Mouse (Mus musculus) CH12.LX (cell line): ENCODE data around the gene Gm20388. TPM values are rescaled to one million over a fixed set of nuclear protein-coding genes. Genes with fewer than 3 reads are reported as not detected.

Source experiments
- DNase-seq: peaks from one replicate; pipeline ENCODE4 v3.0.0-alpha.2; 2013; ENCODE audit errors: extremely low read depth
- H3K27ac ChIP-seq: 2 replicates; pipeline ENCODE4 v1.5.1; 2012; ENCODE audit warnings: low read depth, mild to moderate bottlenecking, control low read depth, moderate library complexity; ENCODE audit not compliant: insufficient read depth
- H3K27me3 ChIP-seq: replicated peaks from 2 replicates; pipeline ENCODE3; 2012; ENCODE audit warnings: inconsistent platforms
- H3K36me3 ChIP-seq, 2 experiments: replicated peaks in 1 of 2; 2 replicates each; pipeline versions ENCODE3 to v1.6.1; 2012; ENCODE audit warnings: inconsistent platforms in 1 of 2, low read length in 1 of 2, mild to moderate bottlenecking in 1 of 2, mixed read lengths in 1 of 2, moderate library complexity in 1 of 2; ENCODE audit not compliant: control insufficient read depth in 1 of 2, insufficient read depth in 1 of 2
- H3K4me1 ChIP-seq, 2 experiments: 2 replicates each; pipeline ENCODE4 v1.6.1; 2012; ENCODE audit warnings: inconsistent platforms in 1 of 2, moderate library complexity in 1 of 2; ENCODE audit not compliant: insufficient read depth in 2 of 2, control insufficient read depth in 1 of 2
- H3K4me2 ChIP-seq: 2 replicates; pipeline ENCODE4 v1.6.1; 2012; ENCODE audit warnings: low read depth, mild to moderate bottlenecking, control low read depth; ENCODE audit not compliant: poor library complexity, insufficient read depth, severe bottlenecking
- H3K4me3 ChIP-seq, 3 experiments: fragments of 150-350 bp in 1 of 3; sonication (generic) in 1 of 3; replicated peaks in 1 of 3; 2 replicates each; pipeline versions ENCODE3 to v1.5.1; 2011 to 2012; ENCODE audit warnings: low read depth in 2 of 3, low read length in 2 of 3, mild to moderate bottlenecking in 2 of 3, moderate library complexity in 2 of 3, control low read depth in 1 of 3, improper control_type of control experiment in 1 of 3, inconsistent platforms in 1 of 3, mixed read lengths in 1 of 3; ENCODE audit not compliant: poor library complexity in 1 of 3
- H3K79me2 ChIP-seq: replicated peaks from 2 replicates; pipeline ENCODE4 v1.6.1; 2012; ENCODE audit warnings: mild to moderate bottlenecking, moderate library complexity; ENCODE audit not compliant: control insufficient read depth, poor library complexity, insufficient read depth, severe bottlenecking; ENCODE audit errors: extremely low read depth
- H3K9ac ChIP-seq: 2 replicates; pipeline ENCODE4 v1.6.1; 2012; ENCODE audit warnings: low read depth, mild to moderate bottlenecking, control low read depth, moderate library complexity; ENCODE audit not compliant: insufficient read depth
- H3K9me3 ChIP-seq: replicated peaks from 2 replicates; pipeline ENCODE3; 2012; ENCODE audit warnings: low read length, inconsistent platforms, mixed read lengths
- BHLHE40 ChIP-seq: IDR thresholded peaks from 2 replicates; pipeline ENCODE4 v1.6.1; 2011; ENCODE audit warnings: mild to moderate bottlenecking, low read depth, low read length, improper control_type of control experiment
- CHD1 ChIP-seq: IDR thresholded peaks from 2 replicates; pipeline ENCODE4 v1.6.1; 2012; ENCODE audit warnings: low read depth, low read length, improper control_type of control experiment, inconsistent platforms
- E2F4 ChIP-seq: IDR thresholded peaks from 2 replicates; pipeline ENCODE4 v1.6.1; 2011; ENCODE audit warnings: low read depth, low read length, improper control_type of control experiment; ENCODE audit not compliant: insufficient replicate concordance
- ELF1 ChIP-seq: IDR thresholded peaks from 2 replicates; pipeline ENCODE4 v1.6.1; 2014; ENCODE audit warnings: low read depth, mild to moderate bottlenecking, inconsistent platforms, low read length, improper control_type of control experiment
- EP300 ChIP-seq: IDR thresholded peaks from 2 replicates; pipeline ENCODE4 v1.6.1; 2011; ENCODE audit warnings: low read length, improper control_type of control experiment
- GABPA ChIP-seq: IDR thresholded peaks from 2 replicates; pipeline ENCODE4 v1.6.1; 2012; ENCODE audit warnings: low read depth, low read length, improper control_type of control experiment, inconsistent platforms; ENCODE audit not compliant: insufficient replicate concordance
- IRF4 ChIP-seq: IDR thresholded peaks from 2 replicates; pipeline ENCODE4 v1.6.1; 2014; ENCODE audit warnings: low read depth, mild to moderate bottlenecking, inconsistent platforms, low read length, improper control_type of control experiment
- JUND ChIP-seq: conservative IDR thresholded peaks from 2 replicates; pipeline ENCODE4 v1.6.1; 2011; ENCODE audit warnings: low read depth, low read length, improper control_type of control experiment
- MAX ChIP-seq: IDR thresholded peaks from 2 replicates; pipeline ENCODE4 v1.6.1; 2011; ENCODE audit warnings: low read length, improper control_type of control experiment
- MAZ ChIP-seq: IDR thresholded peaks from 2 replicates; pipeline ENCODE4 v1.6.1; 2012; ENCODE audit warnings: low read depth, mild to moderate bottlenecking, inconsistent platforms, low read length, improper control_type of control experiment, moderate library complexity
- MEF2A ChIP-seq: IDR thresholded peaks from 2 replicates; pipeline ENCODE4 v1.6.1; 2014; ENCODE audit warnings: low read depth, mild to moderate bottlenecking, inconsistent platforms, low read length, improper control_type of control experiment, borderline replicate concordance
- MXI1 ChIP-seq: IDR thresholded peaks from 2 replicates; pipeline ENCODE4 v1.6.1; 2011; ENCODE audit warnings: mild to moderate bottlenecking, low read depth, low read length, improper control_type of control experiment
- MYC ChIP-seq: IDR thresholded peaks from 2 replicates; pipeline ENCODE4 v1.6.1; 2011; ENCODE audit warnings: low read depth, mild to moderate bottlenecking, improper control_type of control experiment, low read length
- PAX5 ChIP-seq: IDR thresholded peaks from 2 replicates; pipeline ENCODE4 v1.6.1; 2012; ENCODE audit warnings: low read length, inconsistent platforms, mixed read lengths
- POLR2A ChIP-seq: IDR thresholded peaks from 2 replicates; pipeline ENCODE4 v1.6.1; 2011; ENCODE audit warnings: low read depth, mild to moderate bottlenecking, improper control_type of control experiment, low read length
- POLR2AphosphoS2 ChIP-seq: IDR thresholded peaks from 2 replicates; pipeline ENCODE4 v1.6.1; 2011; ENCODE audit warnings: low read depth, low read length, improper control_type of control experiment
- SIN3A ChIP-seq: IDR thresholded peaks from 2 replicates; pipeline ENCODE4 v1.6.1; 2012; ENCODE audit warnings: low read length, improper control_type of control experiment, inconsistent platforms
- SMC3 ChIP-seq: IDR thresholded peaks from 2 replicates; pipeline ENCODE4 v1.6.1; 2011; ENCODE audit warnings: low read depth, low read length, improper control_type of control experiment
- TCF12 ChIP-seq: IDR thresholded peaks from 2 replicates; pipeline ENCODE4 v1.6.1; 2014; ENCODE audit warnings: low read depth, mild to moderate bottlenecking, inconsistent platforms, low read length, improper control_type of control experiment
- UBTF ChIP-seq: IDR thresholded peaks from 2 replicates; pipeline ENCODE4 v1.6.1; 2012; ENCODE audit warnings: low read depth, mild to moderate bottlenecking, inconsistent platforms, low read length, improper control_type of control experiment, moderate library complexity
- USF1 ChIP-seq: IDR thresholded peaks from 2 replicates; pipeline ENCODE4 v1.6.1; 2014; ENCODE audit warnings: low read depth, mild to moderate bottlenecking, inconsistent platforms, low read length, improper control_type of control experiment
- ZNF384 ChIP-seq: IDR thresholded peaks from 2 replicates; pipeline ENCODE4 v1.6.1; 2012; ENCODE audit warnings: low read depth, low read length, improper control_type of control experiment, inconsistent platforms
- dilution Hi-C: fragments of 300-500 bp; cut with MboI; formaldehyde crosslinking; loops from 2 replicates; pipeline ENCODE4 v1.14.3; 2020; ENCODE audit warnings: low sequenced_read_pairs; ENCODE audit not compliant: extremely low pct_unique_long_range_greater_than_20kb, extremely low pct_ligation_motif_present
- in situ Hi-C: fragments of 300-500 bp; cut with MboI; formaldehyde crosslinking; loops from 3 replicates; pipeline ENCODE4 v1.14.3; 2019; ENCODE audit warnings: low sequenced_read_pairs, low pct_ligation_motif_present, low pct_unique_long_range_greater_than_20kb, mixed read lengths
- polyA plus RNA-seq: library from polyadenylated mRNA; unstranded; fragments of >175 nt; gene quantifications from 2 replicates; pipeline ENCODE4 v1.2.1, GENCODE M21; 2012; ENCODE audit warnings: low read depth; ENCODE audit not compliant: insufficient read length
- total RNA-seq, 2 experiments: library from RNA; depleted of rRNA; stranded (reverse); fragments of 300-350 nt in 1 of 2; fragments of >200 nt in 1 of 2; gene quantifications; 2 replicates each; pipeline ENCODE4 v1.2.3; 2012 to 2014

Gene Gm20388
- total and polyA plus RNA-seq, 3 experiments: 14.8 to 26.3 (median 22.2) TPM

GRCm38 (mm10) chr8:120489771-120490281, 579.2 kb downstream of the Gm20388 start:
- H3K4me3 ChIP-seq: peak overlapping the region; percentile 72 to 94 (median 87)
- peak overlapping the region; percentile 86 for H3K4me2 ChIP-seq
- dilution Hi-C loops: no loop called here
- peak overlapping the region; percentile 67 for H3K27ac ChIP-seq
- H3K27me3 ChIP-seq: no peaks in the 10 kb centered on the region
- no peak for DNase-seq
- peaks cover 62% of the 10 kb centered on the region for H3K79me2 ChIP-seq
- peak overlapping the region; percentile 97 for H3K9ac ChIP-seq
- TF ChIP-seq MYC: peak; percentile 31; the same call in 1 of the 2 replicates
- no peak for TF ChIP-seq BHLHE40
- in situ Hi-C loops: loop anchor here (5.0 kb wide), 1 partner anchor 83 kb away; no protein-coding TSS in a partner anchor
- peaks cover 45 to 66% of the 10 kb centered on the region in 2 experiments for H3K4me1 ChIP-seq
- H3K36me3 ChIP-seq: peaks cover under 1 to 14% of the 10 kb centered on the region in 2 experiments
- H3K9me3 ChIP-seq: peaks cover 6% of the 10 kb centered on the region

GRCm38 (mm10) chr8:120490354-120491141, 579.9 kb downstream of the Gm20388 start:
- dilution Hi-C loops: no loop called here
- H3K9ac ChIP-seq: peak overlapping the region; percentile 97
- DNase-seq: peak; percentile 29

More at GRCm38 (mm10) chr8:120490354-120491141, 579.9 kb downstream of the Gm20388 start:
- peak overlapping the region; percentile 67; the same call in 1 of the 2 replicates for H3K27ac ChIP-seq
- peaks cover 44 to 66% of the 10 kb centered on the region in 2 experiments for H3K4me1 ChIP-seq
- peak overlapping the region; percentile 72 to 94 (median 87) for H3K4me3 ChIP-seq
- peak overlapping the region; percentile 86 for H3K4me2 ChIP-seq
- in situ Hi-C loops: loop anchor here (5.0 kb wide), 1 partner anchor 83 kb away; no protein-coding TSS in a partner anchor
- TF ChIP-seq BHLHE40 (peak; percentile 52), ZNF384 (no peak), POLR2A (no peak), MAX (no peak), EP300 (peak; percentile 36; the same call in 1 of the 2 replicates), SMC3 (no peak), IRF4 (no peak), GABPA (no peak), SIN3A (peak; percentile 63; the same call in 1 of the 2 replicates), TCF12 (peak; percentile 44; the same call in 1 of the 2 replicates), MAZ (no peak), MEF2A (peak; percentile 78), PAX5 (no peak), UBTF (no peak), CHD1 (no peak), JUND (no peak), USF1 (peak; percentile 35; the same call in 1 of the 2 replicates), POLR2AphosphoS2 (no peak), ELF1 (0 out of 2 replicates have a peak, but pooled peaks have one; percentile 26), MXI1 (no peak; the same call in 1 of the 2 replicates), E2F4 (no peak)
- H3K36me3 ChIP-seq: peaks cover 2 to 19% of the 10 kb centered on the region in 2 experiments
- peaks cover 69% of the 10 kb centered on the region for H3K79me2 ChIP-seq
- peaks cover 6% of the 10 kb centered on the region for H3K9me3 ChIP-seq
- H3K27me3 ChIP-seq: no peaks in the 10 kb centered on the region
